Mouse (Mus musculus) left cerebral cortex, adult 18-20 months (tissue): Measurements from ENCODE around the gene 4930524B15Rik. TPM values are rescaled to one million over a fixed set of nuclear protein-coding genes. Genes with fewer than 3 reads are reported as not detected.
"Not testable (repeated sequence)": the region's sequence is repeated elsewhere in the genome, so short reads cannot be mapped to it uniquely, and the experiment has no call there.

Experiments used
- DNase-seq, 2 experiments: peaks; one replicate each; pipeline ENCODE4 v3.0.0; 2021 to 2022; ENCODE audit warnings: low spot score in 2 of 2, mixed read lengths in 1 of 2
- long read RNA-seq, 2 experiments: library from polyadenylated mRNA; stranded (forward); transcript quantifications; one replicate each; pipeline ENCODE4 v2.0.0; 2021
- total RNA-seq, 2 experiments: library from RNA; stranded (reverse); gene quantifications; 2 replicates each; pipeline ENCODE4 v1.2.3; 2021

Gene 4930524B15Rik
- under 1 TPM; 0.19 to 0.21 TPM for total RNA-seq
- long read RNA-seq, experiment 1, result 0 reads
- long read RNA-seq, experiment 2, result 0 reads

DNA sequence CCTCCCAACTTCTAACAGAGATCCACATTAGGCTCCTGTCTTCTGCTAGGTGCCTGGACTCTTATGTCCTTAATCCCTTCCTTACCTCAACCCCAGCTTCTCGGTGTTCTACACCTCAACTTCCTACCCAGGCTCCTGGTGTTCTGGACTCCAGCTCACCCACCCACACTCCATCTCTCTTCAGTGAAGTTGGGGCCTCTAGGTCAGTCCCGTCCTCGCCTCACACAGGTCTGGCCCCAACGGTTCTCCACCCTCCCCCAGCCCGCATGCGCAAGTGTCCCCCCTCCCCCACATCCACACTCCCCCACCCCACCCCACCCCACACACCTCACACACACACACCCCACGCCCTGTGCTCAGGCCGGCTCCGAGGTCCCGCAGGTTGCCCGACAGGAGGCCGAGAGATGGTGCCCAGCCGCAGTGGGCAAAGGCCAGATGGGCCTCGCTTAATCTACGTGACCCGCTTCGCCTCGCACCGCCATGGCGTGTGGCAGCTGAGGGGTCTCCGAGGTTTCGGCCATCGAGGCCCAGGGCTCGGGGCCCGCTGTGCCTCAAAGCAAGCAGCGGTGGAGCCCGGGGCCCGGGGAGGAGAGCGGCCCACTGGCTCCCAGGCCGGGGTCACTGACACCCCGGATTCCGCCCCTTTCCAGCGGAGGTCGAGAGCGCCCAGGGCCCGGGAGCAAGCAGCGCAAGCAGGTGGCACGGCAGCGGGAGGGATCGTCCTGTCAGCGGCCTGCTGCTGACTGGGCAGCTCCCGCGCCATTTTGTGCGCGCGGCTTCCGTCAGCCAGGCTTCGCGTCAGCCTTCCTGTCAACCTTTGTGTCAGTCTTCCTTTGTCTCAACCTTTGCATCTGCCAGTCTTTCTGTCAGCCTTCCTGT, at the start of gene 4930524B15Rik:
Gene 4930524B15Rik (plus strand): TSS at position 337 of the 879 bp plus-strand sequence.
- DNase-seq, result no peak

DNA sequence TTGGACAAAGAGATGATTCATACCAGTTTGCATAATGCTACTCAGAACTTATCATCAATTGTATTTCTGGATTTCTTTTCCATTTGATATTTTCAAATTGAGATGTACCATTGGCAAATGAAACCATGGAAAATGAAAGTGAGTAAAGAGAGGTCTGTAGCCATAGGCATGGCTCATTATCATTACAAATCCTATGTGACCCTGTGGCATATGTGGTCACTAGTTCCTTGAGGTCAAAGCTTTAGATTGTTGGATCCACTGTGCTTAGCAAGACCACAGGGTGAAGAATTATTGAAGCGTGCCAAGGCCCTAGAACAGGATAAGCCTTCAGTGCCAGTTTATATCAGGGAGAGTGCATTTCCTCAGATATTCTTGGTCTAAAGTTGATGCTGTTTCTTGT, 47.6 kb upstream of the 4930524B15Rik start:
- DNase-seq, result no peak

DNA sequence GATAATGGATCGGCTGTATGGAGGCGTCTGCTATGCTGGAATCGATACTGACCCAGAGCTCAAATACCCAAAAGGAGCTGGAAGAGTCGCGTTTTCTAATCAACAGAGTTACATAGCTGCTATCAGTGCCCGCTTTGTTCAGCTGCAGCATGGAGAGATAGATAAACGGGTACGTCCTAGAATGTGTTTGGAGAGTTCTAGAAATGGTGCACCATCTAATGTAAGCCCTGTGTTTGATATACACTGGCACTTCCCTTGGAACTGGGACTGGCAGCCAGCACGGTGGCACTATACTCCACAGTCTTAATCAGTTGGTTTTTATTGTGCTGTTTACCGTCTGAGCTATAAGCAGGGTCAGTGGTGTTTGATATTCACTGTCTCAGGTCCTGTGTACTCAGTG, 35.3 kb upstream of the 4930524B15Rik start:
- no peak for DNase-seq

DNA sequence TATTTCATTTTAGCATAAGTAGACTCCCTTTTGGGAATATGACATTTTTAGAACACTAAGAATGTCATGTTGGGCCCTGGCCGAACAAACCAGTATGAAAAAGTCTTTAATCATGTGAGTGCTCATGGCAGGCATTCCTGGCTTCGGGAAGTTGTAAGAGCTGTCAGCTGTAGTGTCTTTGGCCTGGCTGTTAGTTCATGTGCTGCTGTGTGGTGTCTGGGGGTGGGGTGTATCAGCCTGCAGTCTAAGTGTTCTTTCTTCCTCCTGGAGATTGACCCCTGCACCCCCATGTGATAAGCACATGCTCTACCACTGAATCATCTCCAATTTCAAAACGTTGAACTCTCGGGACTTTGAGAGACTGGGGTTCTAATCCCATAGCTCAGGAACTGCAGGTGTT, 29.7 kb upstream of the 4930524B15Rik start:
- DNase-seq, result no peak

DNA sequence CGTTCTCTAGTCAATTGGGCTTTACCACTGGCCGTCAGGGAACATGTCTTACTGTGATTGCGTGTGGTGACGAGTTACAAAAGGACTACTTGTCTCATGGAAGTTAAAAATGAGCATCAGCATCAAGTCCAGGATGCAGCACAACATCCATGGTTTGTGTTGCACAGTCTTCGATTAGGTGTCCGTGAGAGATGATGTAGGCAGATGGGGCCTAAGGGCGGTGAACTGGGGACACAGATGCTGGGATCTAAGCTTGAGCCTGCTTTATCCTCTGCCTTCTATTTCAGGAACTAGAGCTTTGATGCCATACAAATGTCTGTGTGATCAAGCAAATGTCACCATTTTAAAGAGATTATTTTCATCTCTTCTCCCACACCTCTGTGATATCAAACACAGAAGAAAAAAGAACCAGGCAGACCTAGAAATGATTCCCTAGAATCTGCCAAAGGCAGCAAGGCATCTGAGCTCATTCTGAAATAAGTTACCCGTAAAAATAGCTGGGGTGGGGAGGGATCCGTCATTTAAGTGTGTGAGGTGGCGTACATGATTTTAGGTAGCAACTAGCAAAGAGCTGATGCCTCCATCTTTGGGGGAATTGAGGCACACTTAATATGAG, 28.4 kb upstream of the 4930524B15Rik start:
- DNase-seq, result no peak

DNA sequence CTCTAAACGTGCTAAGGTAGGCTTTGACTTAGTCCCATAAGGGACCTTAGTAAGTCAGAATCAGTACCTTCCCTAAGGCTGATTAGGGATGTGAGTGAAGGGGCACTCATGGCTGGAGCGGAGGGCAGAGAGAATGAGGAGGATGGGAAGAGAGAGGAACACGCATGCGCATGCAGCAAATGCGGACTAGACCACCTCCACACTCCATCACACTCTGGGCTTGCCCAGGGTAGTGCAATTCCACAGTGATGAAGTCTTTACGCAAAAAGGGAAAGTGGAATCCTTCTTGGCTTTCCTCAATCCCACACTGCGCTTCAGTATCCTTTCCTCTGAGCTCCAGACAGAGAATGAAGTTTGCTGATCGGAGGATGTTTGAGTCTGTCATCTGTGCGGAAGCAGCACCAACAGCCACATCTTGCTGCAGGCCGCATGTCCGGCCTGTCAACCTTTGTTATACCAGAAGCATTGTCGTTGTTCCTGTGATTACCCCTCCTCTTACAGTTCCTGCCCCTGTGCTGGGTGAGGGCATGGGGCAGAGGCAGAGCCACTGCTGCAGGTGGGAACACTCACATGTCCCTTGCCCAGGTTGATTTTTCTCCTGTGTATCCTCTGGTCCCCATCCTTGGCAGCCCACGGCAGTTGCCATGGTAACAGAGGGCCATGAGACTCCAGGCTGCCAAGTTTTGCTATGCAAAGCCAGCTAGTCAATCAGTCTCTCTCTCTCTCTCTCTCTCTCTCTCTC, 24.3 kb upstream of the 4930524B15Rik start:
- peak; percentile 64 to 80 for DNase-seq

DNA sequence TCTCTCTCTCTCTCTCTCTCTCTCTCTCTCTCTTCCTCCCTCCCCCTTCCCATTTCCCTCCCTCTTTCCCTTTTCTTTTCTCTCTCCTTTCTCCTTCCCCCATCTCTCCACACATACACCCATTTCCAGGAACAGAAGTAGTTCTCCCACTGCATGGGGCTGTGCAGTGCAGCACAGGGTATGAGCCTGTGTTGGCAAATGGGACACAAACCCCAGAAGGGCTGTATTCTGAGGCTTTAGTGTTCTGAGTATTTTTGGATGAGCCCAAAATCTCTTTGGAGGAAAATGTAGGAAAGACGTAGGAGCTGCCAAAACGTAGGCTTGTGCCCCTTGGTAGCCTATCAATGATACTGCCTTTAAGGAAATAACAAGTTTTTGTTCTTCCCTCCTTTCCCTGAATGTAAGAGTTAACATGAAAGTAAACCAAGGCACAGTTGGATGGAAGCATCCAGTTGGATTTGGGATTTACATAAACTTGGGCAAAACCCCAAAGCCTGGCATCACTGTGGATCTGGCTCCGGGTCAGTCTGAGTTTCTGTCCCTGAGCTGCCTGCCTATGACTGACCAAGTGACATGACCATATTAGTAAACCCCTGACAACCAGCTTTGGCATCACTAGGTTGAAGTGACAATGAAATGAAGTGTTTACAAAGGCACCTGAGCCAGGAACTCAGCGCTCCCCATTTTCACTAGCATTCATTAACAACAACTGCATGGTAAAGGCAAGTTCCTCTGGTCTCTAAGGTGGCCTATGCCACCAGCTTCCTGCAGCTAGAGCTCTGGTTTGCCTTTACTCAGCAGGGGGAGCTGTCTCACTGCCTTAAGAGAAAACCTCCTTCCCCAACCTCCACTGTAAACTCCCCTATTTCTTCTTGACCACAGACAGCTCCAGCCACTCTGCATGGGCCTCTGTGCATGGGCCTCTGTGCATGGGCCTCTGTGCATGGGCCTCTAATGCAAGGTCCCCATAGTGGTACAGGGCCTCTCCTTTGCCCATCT, 23.5 kb upstream of the 4930524B15Rik start:
- DNase-seq, result no peak

DNA sequence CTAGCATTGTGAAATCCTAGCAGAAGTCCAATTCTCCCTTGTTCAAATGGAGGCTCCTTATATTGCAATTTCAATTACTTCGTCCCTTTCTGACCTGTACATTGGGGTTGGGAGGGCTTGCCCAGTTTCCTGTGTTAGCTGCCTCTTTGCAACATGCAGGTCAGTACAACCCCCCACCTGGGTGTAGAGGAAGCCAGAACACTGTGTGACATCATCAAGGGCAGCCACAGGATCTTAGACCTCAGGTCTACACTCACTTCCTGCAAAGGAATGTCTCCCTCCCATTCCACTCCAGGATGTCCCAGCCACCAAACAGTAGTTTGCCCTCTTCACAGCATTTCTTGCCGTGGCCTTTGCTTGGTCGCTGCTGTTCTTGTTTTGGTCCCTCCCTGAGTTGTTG, 19.9 kb upstream of the 4930524B15Rik start:
- no peak for DNase-seq

DNA sequence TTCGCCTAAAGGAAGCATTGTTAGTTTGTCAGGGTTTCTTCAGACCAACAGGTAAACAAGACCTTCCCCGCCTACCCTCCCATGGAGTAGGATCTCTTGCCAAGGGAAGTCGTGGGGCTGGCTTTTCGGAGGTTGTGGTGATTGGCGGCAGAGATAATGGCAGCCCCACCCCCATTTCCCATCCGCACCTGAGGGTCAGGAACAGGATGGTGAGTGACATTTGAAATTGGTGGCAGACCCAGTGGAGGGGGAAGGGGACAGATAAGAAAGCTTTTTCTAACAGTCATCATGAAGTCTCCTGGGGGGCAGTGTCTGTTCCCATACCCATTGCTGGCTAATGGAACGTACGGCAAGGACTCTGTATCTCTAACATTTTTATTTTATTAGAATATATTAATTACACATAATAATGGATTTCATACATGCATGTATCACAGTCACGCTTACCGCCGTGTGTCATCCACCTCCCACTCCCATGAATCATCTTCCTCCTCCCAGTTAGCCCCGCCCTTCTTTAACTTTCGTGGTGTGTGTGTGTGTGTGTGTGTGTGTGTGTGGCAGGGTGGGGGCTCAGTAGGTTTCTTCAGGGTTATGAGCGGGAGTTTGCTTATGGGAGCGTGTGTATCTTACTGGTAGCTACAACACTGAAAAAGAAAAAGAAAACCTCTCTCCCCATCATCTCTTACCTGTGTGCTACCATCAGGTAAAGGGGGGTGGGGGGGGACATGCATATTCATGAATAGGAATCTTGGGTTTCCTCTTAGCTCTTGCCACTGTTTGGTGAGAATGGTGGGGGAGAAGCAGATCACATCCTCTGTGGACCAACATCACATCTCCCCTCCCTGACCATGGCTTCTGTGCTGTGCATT, 16.7 kb upstream of the 4930524B15Rik start:
- no peak for DNase-seq

DNA sequence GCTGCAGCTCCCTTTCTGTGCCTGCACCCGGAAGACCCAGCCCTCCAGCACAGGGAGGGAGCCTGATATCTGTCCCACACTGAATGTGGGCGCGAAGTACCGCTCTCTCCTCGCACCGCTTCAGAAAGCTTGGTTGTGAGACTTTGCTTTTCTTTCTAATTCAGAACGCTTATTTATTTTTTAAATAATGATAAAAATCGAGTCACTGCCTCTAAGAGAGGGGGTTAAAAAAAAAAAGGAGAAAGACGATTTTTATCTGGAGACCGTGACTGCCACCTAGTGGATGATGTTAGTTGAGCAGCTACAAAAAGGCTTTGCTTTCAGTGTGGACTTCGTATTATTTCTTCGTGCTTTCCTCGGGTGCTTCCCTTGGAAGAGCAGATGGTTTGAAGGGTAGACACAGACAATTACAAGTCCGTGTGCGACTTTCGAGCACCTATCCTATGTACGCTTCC, 16.0 kb upstream of the 4930524B15Rik start:
- DNase-seq, result peak; percentile 79 to 84

DNA sequence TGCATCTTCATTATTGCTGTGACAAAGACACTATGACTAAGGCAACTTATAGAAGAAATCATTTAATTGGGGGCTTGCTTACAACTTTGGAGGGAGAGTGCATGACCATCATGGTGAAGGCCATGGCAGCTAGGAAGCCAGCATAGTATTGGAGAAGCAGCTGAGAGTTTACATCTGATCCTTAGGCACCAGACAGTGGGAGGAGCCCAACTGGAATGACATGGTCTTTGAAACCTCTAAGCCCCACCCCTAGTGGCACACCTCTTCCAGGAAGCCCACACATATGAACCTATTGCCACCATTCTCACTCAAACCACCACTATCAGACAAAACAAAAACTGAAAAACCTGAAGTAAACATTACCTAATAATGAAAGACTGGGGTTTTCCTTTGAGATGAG, 5.3 kb upstream of the 4930524B15Rik start:
- no peak for DNase-seq

DNA sequence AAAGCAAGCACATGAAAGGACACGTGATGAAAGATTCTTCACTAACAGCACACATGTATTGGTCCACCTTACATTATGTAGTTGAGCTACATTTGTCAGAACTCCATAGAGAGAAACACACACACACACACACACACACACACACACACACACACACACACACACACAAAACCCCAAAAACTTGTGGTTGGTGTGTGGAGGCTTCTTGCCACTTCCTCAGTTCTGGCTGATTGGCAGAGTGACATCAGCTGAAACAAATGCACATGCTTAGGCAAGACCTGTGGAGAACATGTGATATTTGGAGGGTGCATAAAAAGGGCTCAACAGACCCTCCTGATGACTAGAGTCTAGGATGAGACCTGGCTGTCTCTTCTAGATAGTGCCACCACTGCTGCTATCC, 1.4 kb upstream of the 4930524B15Rik start:
- DNase-seq, result no peak

DNA sequence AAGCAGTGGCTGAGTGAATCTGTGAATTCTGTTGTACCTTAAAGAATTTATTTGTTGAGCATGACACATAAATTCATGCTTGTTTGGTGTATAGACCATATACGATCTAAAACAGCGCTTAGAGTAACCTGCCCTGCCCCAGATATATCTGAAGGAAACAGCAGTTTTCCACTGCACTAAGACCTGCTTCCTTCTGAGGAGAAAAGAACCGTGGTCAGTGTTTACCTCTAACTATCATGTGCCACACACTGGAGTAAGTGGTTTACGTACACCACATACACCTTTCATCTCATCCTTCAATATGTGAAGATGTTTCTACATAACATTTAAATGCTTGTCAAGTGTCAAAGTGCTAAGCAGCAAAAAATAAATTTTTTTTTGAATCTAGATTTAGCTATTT, 8.7 kb downstream of the 4930524B15Rik start:
- DNase-seq, result no peak

DNA sequence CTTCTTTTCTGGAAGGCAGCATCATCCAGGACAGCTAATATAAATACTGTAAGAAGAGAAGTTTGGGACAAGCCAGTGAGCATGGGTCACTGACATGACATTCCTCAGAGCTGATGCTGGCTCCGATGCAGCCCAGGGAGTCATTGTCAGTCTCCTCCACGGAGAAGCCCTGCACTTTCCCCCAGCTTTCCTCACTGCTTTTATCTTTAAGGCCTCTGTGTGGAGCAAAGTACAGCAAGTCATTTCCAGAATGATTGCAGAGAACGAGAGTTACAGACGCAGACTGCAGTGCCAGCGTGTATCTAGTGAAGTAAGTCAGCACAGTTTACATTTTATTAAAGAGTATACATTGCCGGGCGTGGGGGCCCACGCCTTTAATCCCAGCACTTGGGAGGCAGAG, 9.4 kb downstream of the 4930524B15Rik start:
- DNase-seq, result no peak

DNA sequence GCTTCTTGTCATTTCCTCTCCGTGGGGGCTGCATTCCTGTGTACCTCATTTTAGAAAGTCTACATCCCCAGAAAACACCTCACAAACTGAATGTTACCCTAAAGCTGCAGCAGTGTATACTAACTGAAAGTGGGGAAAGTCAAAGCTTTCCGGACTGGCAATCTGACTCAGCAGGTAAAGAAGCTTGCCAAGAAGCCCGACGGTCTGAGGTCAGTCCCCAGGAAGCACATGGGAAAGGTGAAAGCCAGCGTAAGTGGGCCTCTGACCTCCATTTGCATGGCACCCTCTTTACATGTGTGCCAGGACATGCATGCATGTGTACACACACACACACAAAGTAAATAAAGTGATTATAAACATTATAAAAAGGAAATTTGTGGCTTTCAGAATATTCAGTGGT, 10.3 kb downstream of the 4930524B15Rik start:
- no peak for DNase-seq

DNA sequence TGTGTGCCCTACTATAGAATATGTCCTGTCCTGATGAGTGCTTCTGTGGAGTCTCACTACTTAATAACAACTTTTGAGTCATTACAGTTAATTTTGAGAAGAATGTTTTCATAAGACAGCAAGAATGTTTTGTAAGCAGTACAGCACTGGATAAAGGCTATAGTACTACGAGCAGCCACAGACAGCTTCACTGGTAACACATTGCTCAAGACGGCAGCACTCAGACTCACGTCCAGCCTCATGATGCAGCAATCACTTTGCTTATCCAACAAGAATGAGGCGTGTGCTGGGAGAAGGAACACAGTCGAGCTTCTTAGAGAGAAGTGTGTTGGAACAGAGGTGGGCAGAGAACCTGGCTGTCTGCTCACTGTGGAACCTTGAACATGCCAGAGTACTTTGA, 10.7 kb downstream of the 4930524B15Rik start:
- DNase-seq, result no peak

DNA sequence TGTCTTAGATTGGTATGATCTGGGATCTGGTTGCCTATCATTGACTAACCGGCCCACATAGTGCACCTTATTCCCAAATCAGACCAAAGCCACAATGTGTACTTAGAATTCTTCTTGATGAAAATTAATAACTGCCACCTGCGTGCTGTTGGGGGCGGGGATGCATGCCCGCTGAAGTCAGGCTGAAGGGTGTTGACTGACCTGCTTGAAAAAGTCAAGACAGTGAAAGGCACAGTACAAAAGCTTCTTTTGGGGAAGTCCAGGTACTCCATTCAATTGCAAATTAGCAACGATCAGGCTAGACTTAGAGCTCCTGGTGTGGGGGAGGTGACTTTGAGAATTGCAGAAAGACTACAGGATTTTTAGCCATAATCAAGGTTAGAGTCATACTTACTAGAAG, 14.7 kb downstream of the 4930524B15Rik start:
- DNase-seq, result not testable (repeated sequence)

DNA sequence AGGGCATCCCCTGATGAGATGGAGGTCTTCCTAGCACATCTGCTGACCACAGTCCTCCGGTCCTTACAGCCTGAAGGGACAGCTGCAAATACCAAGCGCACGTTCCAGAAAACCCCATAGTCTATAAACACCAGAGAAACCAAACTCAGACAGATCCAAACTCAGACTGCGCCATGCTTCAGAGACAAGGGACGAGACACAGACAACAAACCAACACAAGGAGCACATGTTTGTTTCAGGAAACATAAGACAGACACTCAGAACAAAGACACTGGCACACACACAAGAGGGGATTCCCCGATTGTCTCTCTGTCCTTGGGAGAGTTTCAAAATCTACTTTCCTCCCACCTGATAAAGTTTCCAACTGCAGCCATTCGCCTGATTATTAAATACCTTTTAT, 16.4 kb downstream of the 4930524B15Rik start:
- DNase-seq, result no peak

DNA sequence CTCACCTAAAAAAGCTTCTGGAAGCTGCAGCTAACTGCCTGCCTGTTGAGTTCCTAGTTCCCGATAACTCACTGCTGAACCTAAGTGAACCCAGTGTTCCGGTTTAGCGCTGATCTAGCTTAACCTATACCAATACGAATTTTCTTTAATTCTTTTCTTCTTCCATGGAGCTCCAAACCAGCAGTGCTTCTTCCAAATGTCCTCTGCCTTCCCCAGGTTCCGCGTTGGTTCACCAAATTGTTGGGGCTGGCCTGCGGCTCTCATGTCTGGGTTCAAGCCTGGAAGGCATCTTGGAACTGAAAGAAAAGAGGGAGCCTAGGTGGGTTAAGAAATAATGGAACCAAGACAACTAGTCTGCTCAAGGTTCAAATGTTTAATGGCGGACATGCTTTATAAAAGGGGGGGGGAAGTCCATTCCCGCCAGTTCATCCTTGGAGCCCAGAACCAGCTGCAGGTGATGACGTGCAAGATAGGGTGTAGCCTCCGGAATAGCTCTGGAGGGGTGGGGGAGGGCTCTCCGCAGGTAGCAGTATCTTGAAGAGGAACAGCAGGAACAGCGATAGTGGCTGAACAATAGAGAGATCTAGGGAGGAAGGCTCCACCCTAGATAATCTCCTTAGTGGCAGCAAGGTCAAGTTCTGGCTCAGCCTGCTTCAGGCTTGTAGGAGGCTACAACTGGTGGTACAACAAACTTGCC, 17.0 kb downstream of the 4930524B15Rik start:
- not testable (repeated sequence) for DNase-seq
